In genomic region chr19:24431381-24431780, GRCm38 (mm10) we compare ENCODE assay signal across 23 mouse cellular contexts. TPM values are rescaled to one million over a fixed set of nuclear protein-coding genes. Genes with fewer than 3 reads are reported as not detected.
A peak's percentile ranks its signal among the peaks of the same experiment; 100 is the strongest.
DNase-seq lines count a peak whose midpoint lies in the region; ATAC-seq and TF ChIP-seq lines count a peak whose summit lies in the region.
"Had no signal": no experiment of that assay in that cellular context is flagged by ENCODE, and none has a peak within 500 bp of the region (broad histone marks: within the 10 kb centered on the region; RNA-seq: fewer than 3 reads in every experiment).

No protein-coding gene starts in this region.

- H3K27ac ChIP-seq in heart, embryonic 10.5 days: no peak overlapping the region
- peak overlapping the region; percentile 20; the same call in 1 of the 2 replicates for H3K27ac ChIP-seq in bone marrow, adult 2 months (ENCODE audit: control insufficient read depth, insufficient read depth, low read depth, low read length, poor library complexity)
- H3K27ac ChIP-seq: embryonic facial prominence, embryonic 13.5 days; embryonic facial prominence, embryonic 15.5 days; forebrain, embryonic 13.5 days; forebrain, embryonic 15.5 days had no signal

- no peak overlapping the region for H3K4me3 ChIP-seq in heart, embryonic 10.5 days
- H3K4me3 ChIP-seq in bone marrow, adult 2 months (replicated peaks; ENCODE audit: control insufficient read depth, low read depth, low read length): no peak overlapping the region
- H3K4me3 ChIP-seq: embryonic facial prominence, embryonic 13.5 days; embryonic facial prominence, embryonic 15.5 days; erythroblast, embryonic 14.5 days; forebrain, embryonic 13.5 days; forebrain, embryonic 15.5 days had no signal

- 91% methylated on average over 2 of the region's 2 CpGs for WGBS in heart, embryonic 10.5 days
- 41% methylated on average over 2 of the region's 2 CpGs for whole genome bisulfite sequencing in bone marrow, adult 2 months

- no peak for TF ChIP-seq CTCF in bone marrow, adult 2 months (IDR thresholded peaks at IDR 0.05; ENCODE audit: control insufficient read depth, insufficient read depth, low read length)

- H3K27me3 ChIP-seq in heart, embryonic 10.5 days (ENCODE audit: insufficient read depth, poor library complexity, severe bottlenecking): no peaks in the 10 kb centered on the region
- H3K27me3 ChIP-seq: embryonic facial prominence, embryonic 13.5 days; embryonic facial prominence, embryonic 15.5 days; forebrain, embryonic 13.5 days; forebrain, embryonic 15.5 days had no signal

- peaks cover 30% of the 10 kb centered on the region for H3K4me1 ChIP-seq in heart, embryonic 10.5 days
- H3K4me1 ChIP-seq in bone marrow, adult 2 months (ENCODE audit: control insufficient read depth, insufficient read depth, low read length): peaks cover 2% of the 10 kb centered on the region; the same call in 1 of the 2 replicates
- H3K4me1 ChIP-seq: embryonic facial prominence, embryonic 15.5 days; forebrain, embryonic 13.5 days; forebrain, embryonic 15.5 days had no signal

- peak; percentile 45 for DNase-seq in heart, embryonic 10.5 days (ENCODE audit: low spot score)
- DNase-seq in heart, adult 9 months (ENCODE audit: low spot score in 2 of 2): no peak
- no peak for DNase-seq in ovary, postnatal 14 days (ENCODE audit: low spot score)
- DNase-seq in spleen, postnatal 10 days (ENCODE audit: low spot score in 2 of 2): no peak
- DNase-seq: adrenal gland, adult 8-10 months; adrenal gland, postnatal 14 days; adrenal gland, postnatal 36 days; cerebellum, adult 11 months; cerebellum, adult 18-20 months; cerebellum, adult 8-10 months; cerebellum, adult 9-11 months; cerebellum, postnatal 14 days; cerebellum, postnatal 36 days; embryo, embryonic 11 days; forebrain, postnatal 0 days had no signal

- no peak for TF ChIP-seq POLR2A in bone marrow, adult 2 months (IDR thresholded peaks at IDR 0.05; ENCODE audit: borderline replicate concordance, control insufficient read depth, low read depth, low read length)

- H3K9me3 ChIP-seq in heart, embryonic 10.5 days: no peaks in the 10 kb centered on the region
- H3K9me3 ChIP-seq: embryonic facial prominence, embryonic 13.5 days; embryonic facial prominence, embryonic 15.5 days; forebrain, embryonic 13.5 days; forebrain, embryonic 15.5 days had no signal

- peak; percentile 51 for ATAC-seq in granulocyte monocyte progenitor cell, adult 5-6 weeks (replicated peaks; ENCODE audit: poor library complexity, severe bottlenecking)
- ATAC-seq in megakaryocyte progenitor cell, adult 5-6 weeks (replicated peaks; ENCODE audit: poor library complexity): peak; percentile 35; the same call in 1 of the 2 replicates
- ATAC-seq: forebrain, embryonic 13.5 days; forebrain, embryonic 15.5 days; forebrain, postnatal 0 days had no signal

- H3K36me3 ChIP-seq in heart, embryonic 10.5 days: no peaks in the 10 kb centered on the region
- H3K36me3 ChIP-seq: embryonic facial prominence, embryonic 13.5 days; embryonic facial prominence, embryonic 15.5 days; forebrain, embryonic 15.5 days had no signal

RNA-seq across cellular contexts. Expression of gene Fam122a, which starts 45.8 kb away (rescaled TPM):
- 44.5 and 50.9 TPM in 2 replicates for polyA plus RNA-seq in heart, embryonic 10.5 days (2016; fragmentation: Nextera tagmentation; extraction: Ambion mirVana)
- 10.2 and 10.4 TPM in 2 replicates for polyA plus RNA-seq in bone marrow, adult 2 months (2011; ENCODE audit: insufficient read depth, insufficient read length, low replicate concordance, missing spikeins)
- total RNA-seq in granulocyte monocyte progenitor cell, adult 5-6 weeks (2014; fragmentation: Nextera tagmentation): 31.1 and 32.2 TPM in 2 replicates
- 8.2 and 8.8 TPM in 2 replicates for total RNA-seq in granulocyte monocyte progenitor cell, adult 5-6 weeks (2017)
- total RNA-seq in megakaryocyte progenitor cell, adult 5-6 weeks (2015): 37.8 and 45.5 TPM in 2 replicates
- 9.7 and 13.9 TPM in 2 replicates for total RNA-seq in megakaryocyte progenitor cell, adult 5-6 weeks (2017)
